Mouse (Mus musculus) forebrain, embryonic 10.5 days (tissue): ENCODE results near the gene Dgka. TPM values are rescaled to one million over a fixed set of nuclear protein-coding genes. Genes with fewer than 3 reads are reported as not detected.
A peak's percentile ranks its signal among the peaks of the same experiment; 100 is the strongest.
"Not testable (repeated sequence)": the region's sequence is repeated elsewhere in the genome, so short reads cannot be mapped to it uniquely, and the experiment has no call there.

Experiments
- DNase-seq: peaks from one replicate; pipeline ENCODE4 v3.0.0-alpha.2; 2017; ENCODE audit warnings: low spot score; ENCODE audit errors: extremely low spot score
- H3K27ac ChIP-seq: fragments of 300-500 bp; sonication (generic); 2 replicates; pipeline ENCODE4 v1.5.1; 2016; ENCODE audit warnings: mild to moderate bottlenecking
- H3K27me3 ChIP-seq: fragments of 300-500 bp; sonication (generic); 2 replicates; pipeline ENCODE4 v1.6.1; 2016; ENCODE audit warnings: mild to moderate bottlenecking; ENCODE audit not compliant: poor library complexity, severe bottlenecking
- H3K36me3 ChIP-seq: fragments of 300-500 bp; sonication (generic); replicated peaks from 2 replicates; pipeline ENCODE4 v1.6.1; 2016; ENCODE audit warnings: mild to moderate bottlenecking, moderate library complexity
- H3K4me1 ChIP-seq: fragments of 300-500 bp; sonication (generic); 2 replicates; pipeline ENCODE4 v1.6.1; 2016
- H3K4me3 ChIP-seq: fragments of 300-500 bp; sonication (generic); 2 replicates; pipeline ENCODE4 v1.5.1; 2016; ENCODE audit warnings: mild to moderate bottlenecking, moderate library complexity
- H3K9me3 ChIP-seq: fragments of 300-500 bp; sonication (generic); 2 replicates; pipeline ENCODE4 v1.6.1; 2016; ENCODE audit warnings: mild to moderate bottlenecking, moderate library complexity
- WGBS: fragments of 180-500 bp; shearing (Covaris S2); methylation state at CpG from one replicate; pipeline ENCODE4 v1.1.7; 2016; 5-methylcytosine and 5-hydroxymethylcytosine counted together
- polyA plus RNA-seq: library from polyadenylated mRNA; unstranded; fragments of >200 nt; fragmentation: Nextera tagmentation; extraction: Ambion mirVana; gene quantifications from 2 replicates; pipeline ENCODE4 v1.2.1, GENCODE M21; 2016

Gene Dgka
- polyA plus RNA-seq, 1 experiment from 2014 or later, result 3.6 TPM

- H3K27me3 ChIP-seq, H3K27ac ChIP-seq, H3K4me1 ChIP-seq, DNase-seq, H3K4me3 ChIP-seq, H3K9me3 ChIP-seq, H3K36me3 ChIP-seq: not testable (repeated sequence)
- WGBS, result 83% methylated on average over 4 of the region's 4 CpGs
Observed at GRCm38 (mm10) chr10:128725466-128725865, 19.2 kb downstream of the Dgka start.

GRCm38 (mm10) chr10:128715559-128716537 lies 28.8 kb downstream of the Dgka start:
- Histone ChIP-seq H3K9me3 (no peaks in the 10 kb centered on the region), H3K27me3 (no peaks in the 10 kb centered on the region), H3K4me1 (no peaks in the 10 kb centered on the region), H3K27ac (no peak overlapping the region), H3K4me3 (no peak overlapping the region), H3K36me3 (no peaks in the 10 kb centered on the region)
- 87% methylated on average over 19 of the region's 19 CpGs for WGBS
- no peak for DNase-seq

- H3K4me1 ChIP-seq, H3K9me3 ChIP-seq, H3K27ac ChIP-seq, H3K27me3 ChIP-seq, H3K36me3 ChIP-seq, H3K4me3 ChIP-seq, DNase-seq: not testable (repeated sequence)
- 95% methylated on average over 7 of the region's 7 CpGs for WGBS
Observed at GRCm38 (mm10) chr10:128711318-128711717, 33.3 kb downstream of the Dgka start.

GRCm38 (mm10) chr10:128705317-128705693 lies 39.4 kb downstream of the Dgka start:
- peaks cover 27% of the 10 kb centered on the region for H3K4me1 ChIP-seq
- H3K27ac ChIP-seq, result peak overlapping the region; percentile 96
- H3K4me3 ChIP-seq, result peak overlapping the region; percentile 93
- H3K36me3 ChIP-seq, result peaks cover 34% of the 10 kb centered on the region
- 10% methylated on average over 11 of the region's 11 CpGs for WGBS
- peak; percentile 29 for DNase-seq
- H3K9me3 ChIP-seq, result no peaks in the 10 kb centered on the region
- H3K27me3 ChIP-seq, result no peaks in the 10 kb centered on the region

- peak within 1 kb of the TSS; percentile 93 for H3K4me3 ChIP-seq
- H3K9me3 ChIP-seq, result no peaks in the 10 kb centered on the region
- H3K4me1 ChIP-seq, result peaks cover 28% of the 10 kb centered on the region
- peak; percentile 96 for DNase-seq
- under 1% methylated on average over 62 of the region's 62 CpGs for WGBS
- no peaks in the 10 kb centered on the region for H3K27me3 ChIP-seq
- H3K27ac ChIP-seq, result peak within 1 kb of the TSS; percentile 96
- H3K36me3 ChIP-seq, result peaks cover 40% of the 10 kb centered on the region
Observed at GRCm38 (mm10) chr10:128704491-128705316, 40.0 kb downstream of the Dgka start, which contains the start of gene Cdk2. Gene Cdk2, minus strand, starts transcription at chr10:128705031.

GRCm38 (mm10) chr10:128703895-128704294 lies 40.8 kb downstream of the Dgka start, which contains the start of gene Pmel:
Gene Pmel, plus strand, starts transcription at chr10:128704195.
- Histone ChIP-seq H3K27me3 (no peaks in the 10 kb centered on the region), H3K36me3 (peaks cover 48% of the 10 kb centered on the region), H3K9me3 (no peaks in the 10 kb centered on the region), H3K4me3 (peak within 1 kb of the TSS; percentile 93), H3K4me1 (peaks cover 32% of the 10 kb centered on the region), H3K27ac (peak within 1 kb of the TSS; percentile 96)
- 27% methylated on average over 4 of the region's 4 CpGs for WGBS
- DNase-seq, result no peak

- Histone ChIP-seq H3K36me3 (peaks cover 60% of the 10 kb centered on the region), H3K27me3 (no peaks in the 10 kb centered on the region), H3K9me3 (no peaks in the 10 kb centered on the region), H3K4me3 (no peak overlapping the region), H3K27ac (no peak overlapping the region), H3K4me1 (peaks cover 33% of the 10 kb centered on the region)
- no peak for DNase-seq
- 94% methylated on average over 6 of the region's 6 CpGs for WGBS
Observed at GRCm38 (mm10) chr10:128702328-128703007, 42.2 kb downstream of the Dgka start.

GRCm38 (mm10) chr10:128700712-128701111 lies 43.9 kb downstream of the Dgka start:
- Histone ChIP-seq H3K27me3 (no peaks in the 10 kb centered on the region), H3K27ac (no peak overlapping the region), H3K4me1 (peaks cover 33% of the 10 kb centered on the region), H3K36me3 (peaks cover 63% of the 10 kb centered on the region), H3K9me3 (no peaks in the 10 kb centered on the region), H3K4me3 (no peak overlapping the region)
- no peak for DNase-seq
- 94% methylated on average over 5 of the region's 5 CpGs for WGBS

GRCm38 (mm10) chr10:128699611-128700010 lies 45.0 kb downstream of the Dgka start:
- no peak for DNase-seq
- 80% methylated on average over 11 of the region's 11 CpGs for WGBS
- Histone ChIP-seq H3K36me3 (peaks cover 63% of the 10 kb centered on the region), H3K27ac (no peak overlapping the region), H3K4me3 (no peak overlapping the region), H3K4me1 (peaks cover 35% of the 10 kb centered on the region), H3K9me3 (no peaks in the 10 kb centered on the region), H3K27me3 (no peaks in the 10 kb centered on the region)

GRCm38 (mm10) chr10:128699006-128699405 lies 45.6 kb downstream of the Dgka start:
- H3K9me3 ChIP-seq, result no peaks in the 10 kb centered on the region
- no peak overlapping the region for H3K4me3 ChIP-seq
- no peak overlapping the region for H3K27ac ChIP-seq
- 90% methylated on average over 5 of the region's 5 CpGs for WGBS
- no peak for DNase-seq
- H3K36me3 ChIP-seq, result peaks cover 63% of the 10 kb centered on the region
- no peaks in the 10 kb centered on the region for H3K27me3 ChIP-seq
- H3K4me1 ChIP-seq, result peaks cover 35% of the 10 kb centered on the region

GRCm38 (mm10) chr10:128697072-128697725 lies 47.5 kb downstream of the Dgka start:
- H3K27me3 ChIP-seq, result no peaks in the 10 kb centered on the region
- H3K9me3 ChIP-seq, result no peaks in the 10 kb centered on the region
- peaks cover 48% of the 10 kb centered on the region for H3K36me3 ChIP-seq
- H3K4me1 ChIP-seq, result peaks cover 25% of the 10 kb centered on the region
- H3K27ac ChIP-seq, result peak overlapping the region; percentile 67; the same call in 1 of the 2 replicates
- H3K4me3 ChIP-seq, result peak overlapping the region; percentile 87; the same call in 1 of the 2 replicates
- 88% methylated on average over 6 of the region's 6 CpGs for WGBS
- DNase-seq, result no peak
